Mouse (Mus musculus) kidney, postnatal 10 days (tissue): ENCODE results near the gene Hmgcs2.

Experiments
- DNase-seq: peaks from one replicate; pipeline ENCODE4 v3.0.0; 2021; ENCODE audit warnings: mixed read lengths

Hmgcs2 gene

DNA sequence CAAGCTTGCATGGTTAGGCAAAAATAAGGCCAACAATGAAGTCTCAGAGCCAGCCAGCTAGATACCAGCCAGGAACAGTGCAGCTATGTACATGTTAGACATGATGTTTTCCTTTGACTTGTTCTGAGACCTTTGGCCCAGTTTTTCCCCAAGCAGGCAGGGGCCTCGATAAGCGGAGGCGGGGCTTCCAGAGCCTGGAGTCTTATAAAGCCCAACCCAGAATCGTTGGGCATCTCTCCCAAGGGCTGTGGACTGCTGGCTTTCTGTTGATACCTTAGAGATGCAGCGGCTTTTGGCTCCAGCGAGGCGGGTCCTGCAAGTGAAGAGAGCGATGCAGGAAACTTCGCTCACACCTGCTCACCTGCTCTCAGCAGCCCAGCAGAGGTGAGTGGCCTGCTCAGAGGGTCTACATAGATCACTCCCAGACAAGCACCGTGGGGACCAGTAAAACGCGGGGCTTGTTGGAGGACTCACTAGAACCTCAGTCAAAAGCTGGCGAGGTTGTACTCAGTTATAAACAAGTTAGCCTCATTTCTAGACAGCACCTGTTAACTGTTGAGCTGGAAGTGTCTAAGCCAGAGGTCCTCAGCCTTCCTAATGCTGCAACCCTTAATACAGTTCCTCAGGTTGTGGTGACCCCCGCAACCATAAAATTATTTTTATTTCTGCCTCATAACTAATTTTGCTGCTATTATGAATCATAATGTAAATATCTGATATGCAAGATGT lies at the start of gene Hmgcs2:
TSS of gene Hmgcs2 (plus strand) at position 232 of the 729 bp plus-strand sequence.
- peak; percentile 80 for DNase-seq

GRCm38 (mm10) chr3:98233504-98233903 lies 46.7 kb upstream of the Hmgcs2 start:
- no peak for DNase-seq

GRCm38 (mm10) chr3:98236266-98236665 lies 44.0 kb upstream of the Hmgcs2 start:
- no peak for DNase-seq

DNA sequence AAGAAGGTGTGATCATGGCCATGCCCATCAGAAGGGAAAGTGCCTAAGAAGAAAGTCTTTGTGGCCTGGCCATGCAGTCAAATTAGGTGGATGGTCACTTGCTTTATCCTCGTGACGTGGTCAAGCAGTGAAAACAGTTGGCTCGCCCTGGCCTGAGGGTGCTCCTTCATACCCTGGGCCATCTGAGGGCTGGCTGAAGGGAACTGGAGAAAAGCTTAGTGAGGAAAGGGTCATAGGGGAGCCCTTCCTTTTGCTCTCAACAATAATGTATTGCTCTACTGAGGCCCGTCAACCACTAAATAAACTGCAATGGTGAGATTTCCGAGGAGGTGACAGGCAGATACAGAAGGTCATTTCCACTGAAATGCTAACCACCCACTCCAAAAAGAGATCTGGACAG lies 43.0 kb upstream of the Hmgcs2 start:
- no peak for DNase-seq

DNA sequence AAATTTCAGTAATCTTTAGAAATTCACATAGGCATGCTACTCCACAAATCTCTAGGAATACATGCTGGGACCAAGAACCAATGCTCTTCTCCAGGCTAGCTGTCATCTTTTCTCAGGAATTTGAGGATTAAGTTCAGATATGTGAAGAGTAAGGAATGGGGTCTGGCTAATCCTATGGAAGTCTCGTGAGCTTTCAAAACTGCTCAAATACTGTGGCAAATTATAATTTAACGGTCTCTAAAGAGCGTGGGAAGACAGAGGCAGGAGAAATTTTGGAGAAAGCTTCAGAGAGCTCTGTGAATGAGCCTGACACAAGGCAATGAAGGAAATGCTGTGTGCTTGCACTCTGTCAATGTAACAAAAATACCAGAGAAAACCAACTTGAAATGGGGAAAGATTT lies 42.1 kb upstream of the Hmgcs2 start:
- no peak for DNase-seq

DNA sequence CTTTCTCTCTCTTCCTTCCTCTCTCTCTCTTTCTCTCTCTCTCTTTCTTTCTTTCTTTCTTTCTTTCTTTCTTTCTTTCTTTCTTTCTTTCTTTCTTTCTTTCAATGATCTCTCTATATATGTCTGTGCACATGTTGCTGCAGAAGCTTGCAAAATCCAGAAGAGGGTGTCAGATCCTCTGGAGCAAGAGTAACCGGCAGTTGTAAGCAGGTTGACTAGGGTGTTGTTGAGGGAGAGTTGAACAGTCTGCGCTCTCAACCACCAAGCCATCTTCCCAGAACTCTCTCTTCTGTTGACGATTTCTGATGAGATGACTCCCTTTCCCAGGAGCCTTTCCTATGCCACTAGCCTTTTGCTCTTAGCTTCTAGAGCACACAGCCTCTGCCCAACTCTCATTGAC lies 38.2 kb upstream of the Hmgcs2 start:
- no peak for DNase-seq

DNA sequence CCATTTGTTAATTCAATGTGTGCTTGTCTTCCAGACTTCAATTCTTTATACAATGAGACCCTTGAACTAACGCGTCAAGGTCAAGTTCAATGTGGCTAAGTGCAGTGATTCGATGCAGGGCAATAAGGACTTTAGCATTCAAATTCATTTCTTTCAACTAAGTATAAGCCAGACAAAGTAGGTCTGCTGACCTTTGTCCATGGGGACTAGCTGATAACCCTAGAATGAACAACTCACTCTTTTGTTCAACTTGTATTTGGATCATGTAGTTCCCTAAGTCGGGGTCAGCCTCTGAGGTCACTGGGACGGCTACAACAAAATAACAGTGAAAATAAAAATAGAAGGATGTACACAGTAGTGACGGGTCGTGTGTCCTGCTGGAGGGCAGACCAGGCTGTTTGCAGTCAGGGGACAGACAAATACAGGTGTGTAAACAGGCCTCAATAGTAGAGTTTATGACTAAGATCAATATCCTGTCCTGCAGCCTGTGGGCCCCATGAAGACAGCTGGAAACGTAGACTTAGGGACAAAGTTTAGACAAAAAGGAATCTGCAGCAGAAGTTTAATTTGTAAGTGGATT lies 37.7 kb upstream of the Hmgcs2 start:
- no peak for DNase-seq

GRCm38 (mm10) chr3:98245892-98246291 lies 34.3 kb upstream of the Hmgcs2 start:
- no peak for DNase-seq

- peak; percentile 21 for DNase-seq
Observed at GRCm38 (mm10) chr3:98246985-98247751, 33.1 kb upstream of the Hmgcs2 start.

GRCm38 (mm10) chr3:98249378-98249777 lies 30.9 kb upstream of the Hmgcs2 start:
- DNase-seq = no peak

GRCm38 (mm10) chr3:98249833-98250448 lies 30.3 kb upstream of the Hmgcs2 start:
- no peak for DNase-seq

- DNase-seq = no peak
Observed at GRCm38 (mm10) chr3:98254059-98254458, 26.2 kb upstream of the Hmgcs2 start.

DNA sequence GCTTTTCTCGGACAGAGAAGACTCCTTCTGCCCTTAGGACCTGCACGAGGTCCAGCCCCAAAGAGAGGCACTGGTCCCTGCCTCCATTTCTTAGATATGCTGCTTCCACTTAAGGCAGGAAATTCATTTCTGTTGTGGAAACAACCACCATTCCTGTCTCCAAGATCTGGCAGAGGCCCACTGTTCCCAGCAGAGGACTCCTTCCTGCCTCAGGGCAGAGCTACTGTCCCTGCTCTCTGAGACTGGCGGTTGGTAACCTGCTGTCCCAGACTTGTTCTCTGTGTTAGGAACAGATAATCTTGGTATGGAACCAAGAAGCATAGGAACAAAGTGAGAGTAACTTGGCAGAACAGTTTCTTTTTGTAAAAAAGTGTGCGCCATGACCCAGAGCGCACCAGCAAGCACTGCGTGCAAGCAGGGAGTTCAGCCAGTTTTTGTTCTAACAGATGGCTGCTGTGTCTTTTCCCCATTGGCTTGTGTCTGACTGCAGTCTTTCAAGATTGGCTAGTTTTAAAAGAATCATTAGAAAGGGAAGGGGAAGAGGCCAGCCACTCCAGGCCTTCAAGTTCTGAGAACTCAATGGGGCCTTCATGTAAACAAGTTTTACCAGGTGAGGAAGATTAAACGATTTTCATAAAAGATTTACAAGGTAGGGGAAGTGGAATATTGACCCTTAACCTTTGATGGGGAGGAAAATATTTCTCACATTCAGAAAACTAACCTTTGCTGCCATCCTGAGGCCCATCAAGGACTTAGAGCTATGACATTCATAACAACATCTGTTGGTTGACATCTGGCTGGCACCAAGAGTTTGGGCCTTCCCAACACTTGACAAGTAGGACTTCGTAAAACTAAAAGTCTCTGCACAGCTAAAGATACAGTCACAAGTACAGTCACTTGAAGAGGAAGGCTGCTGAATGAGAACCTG lies 25.3 kb upstream of the Hmgcs2 start:
- no peak for DNase-seq

DNA sequence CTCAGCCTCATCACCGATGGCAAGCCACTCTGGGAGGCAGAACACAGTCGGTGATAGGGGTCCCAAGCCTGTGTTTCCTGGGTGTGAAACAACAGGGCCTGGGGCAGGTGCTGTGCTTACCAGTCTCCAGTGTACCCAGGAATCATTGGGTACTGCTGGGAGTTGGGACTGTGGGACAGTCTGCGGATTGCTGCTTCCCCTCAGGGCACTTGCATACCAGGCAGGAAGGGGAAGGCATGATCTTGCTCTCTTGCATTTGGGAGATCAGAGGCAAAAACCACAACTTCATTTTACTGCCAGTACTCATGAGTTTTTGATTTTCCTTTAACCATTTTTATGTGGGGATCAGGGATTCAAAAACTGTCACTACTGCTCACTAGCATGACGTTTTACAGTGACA lies 21.5 kb upstream of the Hmgcs2 start:
- DNase-seq = no peak

- no peak for DNase-seq
Observed at GRCm38 (mm10) chr3:98259271-98259751, 20.9 kb upstream of the Hmgcs2 start.

DNA sequence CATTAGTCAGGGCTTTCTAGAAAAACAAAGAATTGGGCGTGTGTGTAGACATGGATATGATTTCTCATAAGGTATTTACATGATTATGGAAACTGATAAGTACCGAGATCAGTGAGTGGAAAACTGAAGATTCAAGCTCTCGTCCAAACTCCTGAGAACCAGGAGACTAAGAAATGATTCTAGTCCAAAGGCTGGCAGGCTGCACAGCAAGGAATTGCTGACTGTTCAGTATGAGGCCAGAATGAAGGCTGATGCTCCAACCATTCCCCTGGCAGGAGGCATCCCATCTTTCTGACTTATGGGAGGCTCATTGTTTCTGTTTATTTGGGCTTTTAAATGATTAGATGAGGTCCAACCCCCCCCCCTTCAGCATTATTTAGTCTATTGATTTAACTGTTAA lies 19.7 kb upstream of the Hmgcs2 start:
- DNase-seq = no peak

DNA sequence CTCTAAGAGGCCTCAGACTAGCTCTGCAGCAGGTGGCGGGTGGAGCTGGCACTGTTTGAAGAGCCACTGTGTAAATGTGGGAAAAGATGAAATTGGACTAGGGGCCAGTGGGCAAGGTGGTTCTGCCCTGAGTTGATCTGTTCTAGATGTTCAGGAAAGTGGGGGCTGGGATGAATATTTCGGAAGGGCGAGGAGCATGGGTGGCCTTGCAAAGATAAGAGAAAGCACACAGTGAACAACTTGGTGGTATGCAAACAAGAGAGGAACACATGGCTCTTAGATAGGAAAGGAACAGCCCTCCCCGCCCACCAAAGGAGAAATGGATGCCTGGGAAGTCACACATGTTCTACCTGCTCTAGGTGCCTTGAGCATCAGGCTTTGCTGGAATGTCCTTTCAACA lies 18.8 kb upstream of the Hmgcs2 start:
- DNase-seq = no peak

- DNase-seq = peak; percentile 57
Observed at GRCm38 (mm10) chr3:98262133-98262532, 18.1 kb upstream of the Hmgcs2 start.

GRCm38 (mm10) chr3:98267249-98267651 lies 13.0 kb upstream of the Hmgcs2 start:
- peak; percentile 61 for DNase-seq

DNA sequence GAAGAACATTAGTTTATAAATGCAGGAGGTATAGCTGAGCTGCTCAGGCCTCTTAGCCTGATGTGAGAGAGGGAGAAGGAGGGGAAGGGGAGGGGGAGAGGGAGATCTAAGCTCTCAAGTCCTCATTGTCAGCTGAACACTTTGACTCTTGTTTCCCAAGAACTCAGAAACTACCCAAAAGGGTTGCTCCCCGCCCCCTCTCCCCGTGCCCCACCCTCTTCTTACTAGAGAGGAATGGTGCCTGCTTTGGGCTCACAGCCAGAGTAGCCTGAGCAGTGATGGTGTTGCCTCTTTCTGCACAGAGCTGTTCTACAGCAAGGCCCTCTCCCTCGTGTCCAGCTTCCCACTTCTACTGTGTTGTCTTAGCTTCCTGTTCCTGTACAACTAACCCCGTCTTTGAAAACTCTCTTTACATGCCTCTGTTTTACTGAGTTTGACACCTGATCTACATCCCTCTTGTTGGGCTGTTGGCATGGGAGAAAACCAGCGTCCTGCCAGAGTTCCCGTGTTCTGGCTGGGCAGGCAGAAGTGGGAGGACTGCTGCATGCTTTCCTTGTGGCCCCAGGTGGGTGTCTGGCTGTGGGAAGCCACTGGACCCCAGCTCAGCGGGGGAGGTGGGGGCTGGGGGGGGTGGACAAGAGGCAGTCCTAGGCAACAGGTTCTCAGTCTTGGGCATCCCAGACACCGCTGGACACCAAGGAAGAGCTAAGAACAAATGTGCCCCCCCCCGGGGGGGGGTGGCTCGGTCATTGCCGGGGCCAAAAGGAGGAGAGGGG lies 6.4 kb upstream of the Hmgcs2 start:
- DNase-seq = no peak

DNA sequence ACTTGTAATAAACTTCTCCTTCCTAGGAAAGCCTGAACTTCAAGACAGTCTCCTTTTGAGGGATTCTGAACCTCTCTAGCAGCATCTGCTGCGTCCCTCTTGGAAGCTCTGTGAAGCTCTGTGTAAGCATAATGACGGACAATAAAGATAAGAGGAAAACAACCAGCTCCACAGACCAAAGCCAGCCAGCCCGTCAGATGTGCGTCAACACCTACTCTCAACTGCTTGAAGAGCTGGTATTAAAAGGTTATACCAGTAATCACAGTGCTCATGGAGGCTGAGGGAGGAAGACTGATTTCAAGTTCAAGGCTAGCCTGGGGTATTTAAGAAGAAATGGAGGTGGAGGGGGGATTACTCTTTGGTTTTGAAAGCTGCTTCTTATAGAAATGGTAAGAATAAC lies 553 bp upstream of the Hmgcs2 start:
- DNase-seq = no peak
